Mouse (Mus musculus): ENCODE data around the gene Tead2. TPM values are rescaled to one million over a fixed set of nuclear protein-coding genes. Genes with fewer than 3 reads are reported as not detected.

Gene Tead2
- polyA plus RNA-seq, 1 experiment from 2014 or later, result 207 TPM

DNA sequence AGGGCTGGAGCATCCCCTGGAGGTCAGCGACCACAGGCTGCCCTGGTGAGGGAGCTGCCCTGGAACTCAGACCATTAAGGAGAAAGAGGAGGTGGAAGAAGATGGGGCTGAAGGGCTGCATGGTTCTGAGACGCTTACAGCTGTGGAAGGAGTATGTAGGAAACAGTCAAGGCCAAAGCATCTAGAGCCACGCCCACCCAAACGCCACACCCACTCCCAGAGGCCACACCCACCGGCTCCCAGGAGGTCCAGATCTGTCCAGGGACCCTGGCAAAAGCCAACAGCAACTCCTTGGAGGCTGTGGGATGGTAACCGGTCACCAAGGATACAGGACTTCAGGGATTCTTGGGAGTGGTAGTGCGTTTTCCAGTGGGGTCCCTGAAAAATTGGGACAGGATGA lies 37.0 kb upstream of the Tead2 start:
- 26% methylated on average over 7 of the region's 7 CpGs for WGBS
- ATAC-seq (replicated peaks; ENCODE audit: low FRiP score), result no peak

DNA sequence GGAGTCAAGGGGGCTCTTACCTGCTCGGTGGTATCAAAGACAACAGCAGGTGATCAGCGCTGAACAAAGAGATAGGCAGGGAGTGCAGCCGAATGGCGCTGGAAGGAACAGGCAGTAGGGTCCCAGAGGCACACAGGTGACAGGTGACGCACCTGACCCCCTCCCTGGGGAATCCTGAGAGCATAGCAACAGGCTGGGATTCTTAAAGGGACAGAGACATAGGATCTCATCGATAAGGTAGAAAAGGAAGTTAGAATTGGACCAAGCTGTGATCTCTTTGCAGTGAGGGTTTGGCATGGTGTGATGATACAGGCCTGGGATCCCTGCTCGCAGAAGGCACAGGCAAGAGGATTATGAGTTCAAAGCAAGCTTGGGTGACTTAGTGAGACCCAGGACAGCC lies 36.1 kb upstream of the Tead2 start, which contains the start of gene Gfy:
Gene Gfy, minus strand, starts transcription at position 101 of the 400 bp plus-strand sequence.
- peaks cover 100% of the 10 kb centered on the region for H3K27me3 ChIP-seq
- H3K9ac ChIP-seq, result no peak within 1 kb of the TSS
- ATAC-seq (replicated peaks; ENCODE audit: low FRiP score), result no peak
- no peaks in the 10 kb centered on the region for H3K36me3 ChIP-seq
- no peak within 1 kb of the TSS for H3K4me2 ChIP-seq
- H3K4me3 ChIP-seq (replicated peaks), result no peak within 1 kb of the TSS
- peaks cover 44% of the 10 kb centered on the region for H3K4me1 ChIP-seq
- H3K27ac ChIP-seq, result no peak within 1 kb of the TSS
- no peaks in the 10 kb centered on the region for H3K9me3 ChIP-seq (replicated peaks)
- WGBS, result 22% methylated on average over 7 of the region's 7 CpGs

More for the DNA sequence above, 37.0 kb upstream of the Tead2 start:
- H3K4me1 ChIP-seq, result peaks cover 44% of the 10 kb centered on the region
- no peak overlapping the region for H3K9ac ChIP-seq
- H3K27ac ChIP-seq, result no peak overlapping the region
- H3K4me3 ChIP-seq (replicated peaks), result no peak overlapping the region
- peaks cover 98% of the 10 kb centered on the region for H3K27me3 ChIP-seq
- no peaks in the 10 kb centered on the region for H3K9me3 ChIP-seq (replicated peaks)
- H3K36me3 ChIP-seq, result no peaks in the 10 kb centered on the region
- H3K4me2 ChIP-seq, result no peak overlapping the region

DNA sequence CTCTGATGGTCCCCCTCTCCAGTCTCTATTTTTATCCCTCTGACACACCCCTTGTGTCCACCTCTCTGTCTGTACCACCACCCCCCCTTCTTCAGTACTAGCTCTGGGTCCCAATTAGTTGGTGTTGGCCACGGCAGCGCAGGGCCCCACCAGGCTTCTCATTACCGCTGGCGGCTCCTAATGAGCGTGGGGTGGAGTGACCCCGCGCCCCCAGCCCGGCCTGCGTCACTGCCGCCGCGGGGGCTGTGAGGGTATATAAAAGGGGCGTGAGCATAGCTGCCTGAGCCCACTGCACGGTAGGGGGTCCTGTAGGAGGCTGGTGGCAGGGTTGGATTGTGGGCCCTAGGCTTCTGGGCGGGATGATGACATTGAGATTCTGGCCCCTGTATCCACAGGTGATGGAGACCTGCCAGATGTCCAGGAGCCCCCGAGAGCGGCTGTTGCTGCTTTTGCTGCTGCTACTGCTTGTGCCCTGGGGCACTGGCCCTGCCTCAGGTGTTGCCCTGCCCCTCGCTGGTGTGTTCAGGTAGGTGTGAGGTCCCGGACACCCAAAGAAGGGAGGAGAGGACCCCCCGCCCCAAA lies 34.6 kb upstream of the Tead2 start, which contains the start of gene Pth2:
Gene Pth2, plus strand, starts transcription at position 100 of the 582 bp plus-strand sequence.
- Histone ChIP-seq H3K36me3 (no peaks in the 10 kb centered on the region), H3K4me1 (peaks cover 29% of the 10 kb centered on the region), H3K9ac (no peak within 1 kb of the TSS), H3K27ac (no peak within 1 kb of the TSS), H3K4me3 (replicated peaks) (peak within 1 kb of the TSS; percentile 40), H3K27me3 (peaks cover 99% of the 10 kb centered on the region), H3K4me2 (peak within 1 kb of the TSS; percentile 79), H3K9me3 (replicated peaks) (no peaks in the 10 kb centered on the region)
- no peak for ATAC-seq (replicated peaks; ENCODE audit: low FRiP score)
- 16% methylated on average over 20 of the region's 20 CpGs for WGBS

DNA sequence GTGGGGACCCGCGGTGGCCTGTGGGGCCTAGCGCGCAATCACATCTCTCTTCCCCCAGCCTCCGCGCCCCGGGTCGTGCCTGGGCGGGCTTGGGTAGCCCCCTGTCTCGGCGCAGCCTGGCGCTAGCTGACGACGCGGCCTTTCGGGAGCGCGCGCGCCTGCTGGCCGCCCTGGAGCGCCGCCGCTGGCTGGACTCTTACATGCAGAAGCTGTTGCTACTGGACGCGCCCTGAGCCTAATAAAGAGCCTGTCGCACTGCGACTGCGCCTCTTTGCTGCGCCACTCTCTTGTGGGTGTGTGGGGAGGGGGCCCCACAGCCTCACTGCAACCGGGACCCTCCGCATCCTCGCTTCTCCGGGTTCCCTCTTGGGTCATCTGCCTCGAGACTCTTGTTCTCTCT lies 34.0 kb upstream of the Tead2 start:
- Histone ChIP-seq H3K27me3 (peaks cover 98% of the 10 kb centered on the region), H3K4me3 (replicated peaks) (peak overlapping the region; percentile 40), H3K4me1 (peaks cover 24% of the 10 kb centered on the region), H3K36me3 (no peaks in the 10 kb centered on the region), H3K9me3 (replicated peaks) (no peaks in the 10 kb centered on the region), H3K4me2 (peak overlapping the region; percentile 79), H3K9ac (no peak overlapping the region), H3K27ac (no peak overlapping the region)
- ATAC-seq (replicated peaks; ENCODE audit: low FRiP score), result no peak; the same call in 1 of the 2 replicates
- WGBS, result 5% methylated on average over 35 of the region's 35 CpGs

DNA sequence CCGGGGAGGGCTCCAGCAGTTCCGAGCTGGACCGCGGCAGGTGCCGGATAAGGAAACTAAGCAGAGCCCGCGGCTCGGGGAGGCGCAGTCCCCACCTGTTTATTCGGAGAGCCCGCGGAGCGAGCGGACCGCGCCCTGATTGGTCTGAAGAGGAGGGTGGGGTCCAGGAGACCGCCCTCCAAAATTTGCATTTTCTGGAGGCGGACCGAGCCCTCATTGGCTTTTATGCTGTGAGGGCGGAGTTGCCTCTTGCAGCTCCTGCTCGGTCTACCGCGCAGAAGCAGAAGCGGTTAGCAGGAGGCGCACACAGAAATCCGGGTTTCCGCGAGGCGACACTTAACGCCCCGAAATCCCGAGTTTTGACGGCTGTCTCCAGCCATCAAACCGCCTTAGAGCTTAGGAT lies 33.4 kb upstream of the Tead2 start:
- ATAC-seq (replicated peaks; ENCODE audit: low FRiP score), result peak; percentile 87
- H3K4me3 ChIP-seq (replicated peaks), result peak overlapping the region; percentile 40
- H3K36me3 ChIP-seq, result no peaks in the 10 kb centered on the region
- H3K27me3 ChIP-seq, result peaks cover 98% of the 10 kb centered on the region
- peak overlapping the region; percentile 45; the same call in 1 of the 2 replicates for H3K27ac ChIP-seq
- H3K4me1 ChIP-seq, result peaks cover 21% of the 10 kb centered on the region
- WGBS, result under 1% methylated on average over 34 of the region's 34 CpGs
- no peaks in the 10 kb centered on the region for H3K9me3 ChIP-seq (replicated peaks)
- H3K4me2 ChIP-seq, result peak overlapping the region; percentile 79
- peak overlapping the region; percentile 31; the same call in 1 of the 2 replicates for H3K9ac ChIP-seq

DNA sequence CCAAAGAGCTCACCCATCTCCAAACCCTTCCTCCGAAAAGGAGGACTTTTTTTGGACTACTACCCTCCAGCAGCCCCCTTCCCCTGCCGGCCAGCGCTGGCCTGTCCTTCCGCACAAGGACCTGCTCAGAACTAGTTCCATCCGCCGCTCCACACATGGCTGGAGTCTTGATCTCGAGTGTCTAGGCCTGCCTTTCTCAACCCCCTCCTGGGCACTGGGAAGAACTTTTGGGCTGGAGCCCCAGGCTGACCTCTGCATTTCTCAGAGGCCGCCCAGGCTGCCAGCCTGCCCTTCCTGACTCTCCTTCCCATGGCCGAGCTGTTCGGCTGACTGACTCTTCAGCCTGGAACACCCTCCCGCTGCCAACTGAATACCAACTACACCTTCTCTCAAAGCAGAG lies 32.9 kb upstream of the Tead2 start:
- WGBS, result 13% methylated on average over 11 of the region's 11 CpGs
- Histone ChIP-seq H3K36me3 (no peaks in the 10 kb centered on the region), H3K9me3 (replicated peaks) (no peaks in the 10 kb centered on the region), H3K4me1 (peaks cover 21% of the 10 kb centered on the region), H3K9ac (peak overlapping the region; percentile 31; the same call in 1 of the 2 replicates), H3K27me3 (peaks cover 96% of the 10 kb centered on the region), H3K27ac (peak overlapping the region; percentile 45; the same call in 1 of the 2 replicates), H3K4me2 (peak overlapping the region; percentile 79), H3K4me3 (replicated peaks) (peak overlapping the region; percentile 40)
- ATAC-seq (replicated peaks; ENCODE audit: low FRiP score), result peak; percentile 64

DNA sequence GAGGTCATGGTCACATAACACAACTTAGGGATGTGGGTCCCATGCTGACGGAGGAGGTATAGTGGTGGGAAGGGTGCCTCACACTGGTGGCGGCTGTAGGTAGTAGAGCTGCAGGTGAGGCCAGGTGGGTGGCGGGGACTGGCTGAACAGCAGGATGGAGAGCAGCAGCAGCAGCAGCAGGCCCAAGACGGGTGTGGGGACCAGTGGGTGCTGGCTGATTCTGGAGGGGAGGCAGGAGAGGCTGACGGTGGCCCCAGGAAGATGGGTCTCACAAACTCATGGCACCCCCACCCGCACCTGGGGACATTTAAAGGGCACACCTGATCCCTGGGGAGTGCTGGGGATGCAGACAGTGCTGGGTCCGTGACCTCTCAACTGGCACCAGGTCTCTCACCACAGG lies 31.9 kb upstream of the Tead2 start:
- H3K4me3 ChIP-seq (replicated peaks), result no peak overlapping the region
- H3K9ac ChIP-seq, result no peak overlapping the region
- WGBS, result 60% methylated on average over 7 of the region's 7 CpGs
- no peak overlapping the region for H3K27ac ChIP-seq
- peaks cover 94% of the 10 kb centered on the region for H3K27me3 ChIP-seq
- H3K9me3 ChIP-seq (replicated peaks), result no peaks in the 10 kb centered on the region
- H3K4me1 ChIP-seq, result peaks cover 21% of the 10 kb centered on the region
- ATAC-seq (replicated peaks; ENCODE audit: low FRiP score), result no peak
- H3K36me3 ChIP-seq, result no peaks in the 10 kb centered on the region
- H3K4me2 ChIP-seq, result no peak overlapping the region

DNA sequence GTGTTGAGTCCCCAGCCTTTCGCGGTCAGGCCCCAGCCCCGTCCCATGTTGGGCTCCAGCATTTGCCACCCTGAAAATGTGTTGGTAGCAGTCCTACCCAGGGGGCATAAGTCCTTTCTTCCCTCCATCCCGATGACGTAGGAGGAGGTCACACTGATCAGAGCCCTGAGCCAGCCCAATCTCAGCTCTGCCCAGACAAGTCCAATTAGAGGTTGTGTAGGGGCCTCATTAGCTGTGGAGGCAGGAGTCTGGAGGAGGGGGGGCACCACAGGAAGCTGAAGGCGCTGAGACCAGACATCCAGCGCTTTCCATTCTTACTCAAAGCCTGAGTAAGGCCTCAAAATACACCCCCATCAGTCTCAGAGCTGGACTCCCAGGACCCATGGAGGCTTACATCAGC lies 29.6 kb upstream of the Tead2 start:
- peaks cover 87% of the 10 kb centered on the region for H3K27me3 ChIP-seq
- no peak overlapping the region for H3K9ac ChIP-seq
- no peak overlapping the region for H3K4me2 ChIP-seq
- H3K4me1 ChIP-seq, result peaks cover 22% of the 10 kb centered on the region
- no peak overlapping the region for H3K27ac ChIP-seq
- 66% methylated on average over 7 of the region's 7 CpGs for WGBS
- H3K36me3 ChIP-seq, result no peaks in the 10 kb centered on the region
- no peak overlapping the region for H3K4me3 ChIP-seq (replicated peaks)
- H3K9me3 ChIP-seq (replicated peaks), result no peaks in the 10 kb centered on the region
- no peak for ATAC-seq (replicated peaks; ENCODE audit: low FRiP score)

DNA sequence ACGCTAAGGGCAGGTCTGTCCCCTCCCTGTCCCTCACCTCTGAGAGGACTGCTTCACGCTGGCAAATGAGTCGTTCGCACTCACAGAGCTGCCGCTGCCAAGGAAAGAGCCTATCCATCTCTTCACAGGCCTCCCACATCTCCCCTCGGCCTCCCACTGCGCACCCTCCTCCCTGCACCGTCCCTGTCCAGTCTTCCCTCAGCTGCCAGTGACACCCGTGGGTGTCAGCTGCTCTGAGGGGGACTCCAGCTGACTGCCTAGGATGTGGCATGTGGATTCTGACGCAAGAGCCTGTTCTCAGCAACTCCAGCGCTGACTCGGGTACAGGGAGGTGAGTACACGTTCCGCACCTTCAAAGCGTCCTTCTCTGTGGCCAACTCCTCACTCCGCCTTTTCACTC lies 26.0 kb upstream of the Tead2 start:
- no peak overlapping the region for H3K9ac ChIP-seq
- H3K4me1 ChIP-seq, result peaks cover 26% of the 10 kb centered on the region
- 51% methylated on average over 16 of the region's 16 CpGs for WGBS
- no peak overlapping the region for H3K27ac ChIP-seq
- ATAC-seq (replicated peaks; ENCODE audit: low FRiP score), result no peak
- no peaks in the 10 kb centered on the region for H3K9me3 ChIP-seq (replicated peaks)
- H3K4me2 ChIP-seq, result no peak overlapping the region
- H3K27me3 ChIP-seq, result peaks cover 55% of the 10 kb centered on the region
- H3K4me3 ChIP-seq (replicated peaks), result no peak overlapping the region
- no peaks in the 10 kb centered on the region for H3K36me3 ChIP-seq

DNA sequence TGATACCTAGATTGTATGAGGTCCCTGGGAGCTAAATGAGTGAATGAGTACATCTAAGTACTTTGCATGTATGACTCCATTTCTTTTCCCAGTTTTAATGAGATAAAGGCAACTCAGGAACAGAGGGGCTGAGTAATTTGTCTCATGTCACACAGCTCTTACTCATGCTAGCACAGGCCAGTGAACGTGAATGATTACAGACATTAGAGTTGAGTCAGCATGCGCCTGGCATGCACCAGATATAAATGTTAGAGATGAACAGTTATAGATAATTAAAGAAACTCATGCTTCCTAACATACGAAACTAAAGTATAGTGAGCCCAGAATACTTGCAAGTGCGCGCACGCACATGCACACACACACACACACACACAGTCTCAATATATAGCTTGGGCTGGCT lies 25.4 kb upstream of the Tead2 start:
- Histone ChIP-seq H3K4me1 (peaks cover 26% of the 10 kb centered on the region), H3K4me2 (no peak overlapping the region), H3K9ac (no peak overlapping the region), H3K27me3 (peaks cover 50% of the 10 kb centered on the region), H3K4me3 (replicated peaks) (no peak overlapping the region), H3K36me3 (no peaks in the 10 kb centered on the region), H3K27ac (no peak overlapping the region), H3K9me3 (replicated peaks) (no peaks in the 10 kb centered on the region)
- no peak for ATAC-seq (replicated peaks; ENCODE audit: low FRiP score)
- 88% methylated on average over 6 of the region's 6 CpGs for WGBS

DNA sequence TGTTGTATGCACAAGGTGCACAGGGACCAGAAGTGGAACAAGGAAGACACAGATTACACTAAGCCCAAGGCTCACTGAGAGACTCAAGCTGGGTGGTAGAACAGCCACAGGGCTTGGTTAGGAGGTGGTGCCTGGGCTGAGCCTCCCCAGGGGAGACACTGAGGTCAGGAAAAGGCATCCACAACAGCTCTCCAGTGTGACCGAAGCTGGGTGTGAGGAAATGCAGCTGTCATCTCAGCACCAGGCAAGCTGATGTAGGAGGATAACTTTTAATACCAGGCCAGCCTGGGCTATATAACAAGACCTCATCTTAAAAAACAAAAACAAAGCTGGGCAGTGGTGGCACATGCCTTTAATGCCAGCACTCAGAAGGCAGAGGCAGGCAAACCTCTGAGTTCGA lies 24.4 kb upstream of the Tead2 start:
- Histone ChIP-seq H3K4me3 (replicated peaks) (no peak overlapping the region), H3K4me2 (no peak overlapping the region), H3K9ac (no peak overlapping the region), H3K36me3 (no peaks in the 10 kb centered on the region), H3K27ac (peak overlapping the region; percentile 67), H3K9me3 (replicated peaks) (no peaks in the 10 kb centered on the region), H3K27me3 (peaks cover 47% of the 10 kb centered on the region), H3K4me1 (peaks cover 26% of the 10 kb centered on the region)
- ATAC-seq (replicated peaks; ENCODE audit: low FRiP score), result no peak
- 51% methylated on average over 2 of the region's 2 CpGs for WGBS

DNA sequence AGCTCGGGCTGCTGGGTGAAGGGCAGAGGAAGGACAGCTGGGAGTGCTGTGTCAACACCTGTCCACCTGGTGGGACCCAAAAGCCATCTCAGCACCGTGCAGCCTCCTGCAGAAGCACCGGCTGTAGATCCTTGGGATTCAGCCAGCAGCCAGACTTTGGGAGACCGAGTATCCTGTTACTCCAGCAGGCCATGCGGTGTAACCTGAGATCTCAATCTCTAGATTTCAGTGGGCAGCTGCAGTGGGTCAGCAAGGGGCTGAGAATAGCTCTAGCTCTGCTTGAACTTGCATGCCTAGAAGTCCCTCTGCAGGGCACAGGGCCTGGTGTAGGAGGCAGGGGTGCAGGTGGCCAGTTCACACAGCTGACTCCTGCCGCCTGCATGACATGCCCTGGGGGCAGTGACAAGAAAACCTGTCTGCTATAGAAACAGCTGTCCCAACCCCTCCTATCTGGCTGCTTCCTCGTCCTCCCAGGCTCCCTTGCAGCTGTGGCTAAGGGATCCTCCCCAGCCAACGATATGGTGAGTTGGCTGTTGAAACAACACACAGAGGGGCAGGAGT lies 23.7 kb upstream of the Tead2 start:
- WGBS, result 4% methylated on average over 8 of the region's 8 CpGs
- no peaks in the 10 kb centered on the region for H3K36me3 ChIP-seq
- no peak overlapping the region for H3K9ac ChIP-seq
- H3K4me3 ChIP-seq (replicated peaks), result no peak overlapping the region
- H3K4me2 ChIP-seq, result no peak overlapping the region
- H3K4me1 ChIP-seq, result peaks cover 26% of the 10 kb centered on the region
- ATAC-seq (replicated peaks; ENCODE audit: low FRiP score), result peak; percentile 78
- H3K27me3 ChIP-seq, result peaks cover 44% of the 10 kb centered on the region
- no peaks in the 10 kb centered on the region for H3K9me3 ChIP-seq (replicated peaks)
- peak overlapping the region; percentile 67 for H3K27ac ChIP-seq
